Mouse (Mus musculus): ENCODE data around the gene Cox19. TPM values are rescaled to one million over a fixed set of nuclear protein-coding genes. Genes with fewer than 3 reads are reported as not detected.
A peak's percentile ranks its signal among the peaks of the same experiment; 100 is the strongest.

Cox19 gene
- total and polyA plus RNA-seq, 3 experiments: 82.8 to 112 (median 94.8) TPM

DNA sequence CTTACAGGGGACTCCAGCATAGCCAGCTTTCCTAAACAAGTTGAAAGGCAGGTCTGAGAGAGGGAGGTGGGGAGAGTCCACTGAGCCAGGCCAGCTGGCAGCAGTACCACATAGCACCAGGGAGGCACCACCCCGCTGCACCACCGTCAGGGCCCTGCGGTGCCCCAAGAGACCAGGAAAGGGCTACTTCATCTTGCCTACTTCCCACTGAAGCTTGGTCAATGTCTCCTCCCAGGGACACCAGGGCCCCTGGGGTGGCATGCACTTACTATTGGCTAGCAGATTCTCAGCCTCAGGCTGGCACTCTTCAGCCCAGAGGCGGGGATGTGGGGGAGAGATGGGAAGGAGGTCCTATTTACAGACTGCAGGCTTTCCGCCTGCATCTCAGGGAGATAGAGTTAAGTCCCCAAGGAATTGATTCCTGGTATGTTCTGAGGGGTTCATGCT lies 27.1 kb downstream of the Cox19 start:
- intact Hi-C loops (cut with DNase I): loop anchor here (5.0 kb wide), 1 partner anchor 42 kb away; no protein-coding TSS in a partner anchor
- WGBS: 35% methylated on average over 5 of the region's 5 CpGs
- TF ChIP-seq POLR2A (IDR thresholded peaks at IDR 0.05; ENCODE audit: insufficient read depth, low read depth, low read length): no peak
- TF ChIP-seq CTCF (IDR thresholded peaks at IDR 0.05): no peak
- no peak for TF ChIP-seq EP300 (IDR thresholded peaks at IDR 0.05; ENCODE audit: insufficient read depth, low read depth, low read length)
- Histone ChIP-seq H3K4me3 (no peak overlapping the region), H3K4me1 (ENCODE audit: control insufficient read depth, insufficient read depth, low read length) (no peaks in the 10 kb centered on the region; the same call in 1 of the 2 replicates), H3K27me3 (ENCODE audit: control insufficient read depth, insufficient read depth, low read length) (no peaks in the 10 kb centered on the region), H3K36me3 (ENCODE audit: control insufficient read depth, insufficient read depth, low read length) (no peaks in the 10 kb centered on the region), H3K27ac (no peak overlapping the region), H3K79me2 (replicated peaks; ENCODE audit: control insufficient read depth, insufficient read depth, low read length) (no peaks in the 10 kb centered on the region), H3K9ac (ENCODE audit: low read depth, low read length) (no peak overlapping the region)
- DNase-seq: peak in 1 of 2 experiments; percentile 22

DNA sequence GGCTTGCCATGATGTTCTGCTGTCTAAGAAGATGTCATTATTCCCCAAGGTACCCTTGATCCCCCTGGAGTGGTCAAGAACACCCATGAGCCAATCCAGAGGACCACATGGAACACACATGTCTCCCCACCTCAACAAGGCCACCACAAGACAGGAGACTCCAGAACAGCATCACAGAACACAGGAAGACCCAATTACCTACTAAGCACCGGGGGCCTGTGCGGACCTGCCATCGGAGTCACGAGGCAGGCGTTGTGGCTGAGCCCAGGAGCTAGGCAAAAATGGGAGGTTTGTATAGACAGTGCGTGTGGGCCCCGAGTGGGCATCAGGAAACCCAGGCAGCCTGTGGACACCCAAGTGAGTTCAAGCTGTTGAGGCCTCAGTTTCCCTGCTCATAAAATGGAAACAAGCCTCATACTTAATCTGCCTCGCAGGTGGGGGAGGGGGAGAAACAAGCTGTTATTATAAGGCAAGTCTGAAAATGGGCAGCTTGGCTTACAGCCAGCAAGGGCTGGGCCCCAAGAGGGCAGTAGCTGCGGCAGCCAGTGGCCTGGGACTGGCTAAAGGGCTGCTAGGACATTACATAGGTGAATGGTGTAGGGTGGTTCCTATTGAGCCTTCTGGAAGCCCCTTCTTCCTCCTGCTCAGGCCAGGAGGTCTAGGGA lies 27.8 kb downstream of the Cox19 start:
- no peak for TF ChIP-seq POLR2A (IDR thresholded peaks at IDR 0.05; ENCODE audit: insufficient read depth, low read depth, low read length)
- TF ChIP-seq CTCF (IDR thresholded peaks at IDR 0.05): no peak
- TF ChIP-seq EP300 (IDR thresholded peaks at IDR 0.05; ENCODE audit: insufficient read depth, low read depth, low read length): no peak
- Histone ChIP-seq H3K27ac (no peak overlapping the region), H3K27me3 (ENCODE audit: control insufficient read depth, insufficient read depth, low read length) (no peaks in the 10 kb centered on the region), H3K36me3 (ENCODE audit: control insufficient read depth, insufficient read depth, low read length) (no peaks in the 10 kb centered on the region), H3K9ac (ENCODE audit: low read depth, low read length) (no peak overlapping the region), H3K79me2 (replicated peaks; ENCODE audit: control insufficient read depth, insufficient read depth, low read length) (no peaks in the 10 kb centered on the region), H3K4me3 (no peak overlapping the region), H3K4me1 (ENCODE audit: control insufficient read depth, insufficient read depth, low read length) (no peaks in the 10 kb centered on the region; the same call in 1 of the 2 replicates)
- DNase-seq: no peak
- intact Hi-C loops (cut with DNase I): loop anchor here (5.0 kb wide), 1 partner anchor 41 kb away; no protein-coding TSS in a partner anchor
- WGBS: 77% methylated on average over 9 of the region's 9 CpGs

- no peak for DNase-seq
- Histone ChIP-seq H3K4me1 (ENCODE audit: control insufficient read depth, insufficient read depth, low read length) (no peaks in the 10 kb centered on the region; the same call in 1 of the 2 replicates), H3K36me3 (ENCODE audit: control insufficient read depth, insufficient read depth, low read length) (no peaks in the 10 kb centered on the region), H3K9ac (ENCODE audit: low read depth, low read length) (no peak overlapping the region), H3K27ac (no peak overlapping the region), H3K79me2 (replicated peaks; ENCODE audit: control insufficient read depth, insufficient read depth, low read length) (no peaks in the 10 kb centered on the region), H3K4me3 (no peak overlapping the region), H3K27me3 (ENCODE audit: control insufficient read depth, insufficient read depth, low read length) (no peaks in the 10 kb centered on the region)
- no peak for TF ChIP-seq EP300 (IDR thresholded peaks at IDR 0.05; ENCODE audit: insufficient read depth, low read depth, low read length)
- TF ChIP-seq POLR2A (IDR thresholded peaks at IDR 0.05; ENCODE audit: insufficient read depth, low read depth, low read length): no peak
- no peak for TF ChIP-seq CTCF (IDR thresholded peaks at IDR 0.05)
- 78% methylated on average over 6 of the region's 6 CpGs for WGBS
- intact Hi-C loops (cut with DNase I): loop anchor here (5.0 kb wide), 1 partner anchor 39 kb away; no protein-coding TSS in a partner anchor
Observed at GRCm38 (mm10) chr5:139321331-139321730, 29.9 kb downstream of the Cox19 start.

- no peak for TF ChIP-seq EP300 (IDR thresholded peaks at IDR 0.05; ENCODE audit: insufficient read depth, low read depth, low read length)
- no peak for TF ChIP-seq CTCF (IDR thresholded peaks at IDR 0.05)
- no peak for TF ChIP-seq POLR2A (IDR thresholded peaks at IDR 0.05; ENCODE audit: insufficient read depth, low read depth, low read length)
- intact Hi-C loops (cut with DNase I): loop anchor here (5.0 kb wide), 1 partner anchor 38 kb away; no protein-coding TSS in a partner anchor
- H3K36me3 ChIP-seq (ENCODE audit: control insufficient read depth, insufficient read depth, low read length): no peaks in the 10 kb centered on the region
- H3K79me2 ChIP-seq (replicated peaks; ENCODE audit: control insufficient read depth, insufficient read depth, low read length): no peaks in the 10 kb centered on the region
- no peak for DNase-seq
- no peaks in the 10 kb centered on the region; the same call in 1 of the 2 replicates for H3K4me1 ChIP-seq (ENCODE audit: control insufficient read depth, insufficient read depth, low read length)
- no peak overlapping the region for H3K27ac ChIP-seq
- H3K9ac ChIP-seq (ENCODE audit: low read depth, low read length): no peak overlapping the region
- 65% methylated on average over 7 of the region's 7 CpGs for WGBS
- no peak overlapping the region for H3K4me3 ChIP-seq
- H3K27me3 ChIP-seq (ENCODE audit: control insufficient read depth, insufficient read depth, low read length): no peaks in the 10 kb centered on the region
Observed at GRCm38 (mm10) chr5:139320424-139320823, 30.8 kb downstream of the Cox19 start.

GRCm38 (mm10) chr5:139317751-139318504 lies 33.3 kb downstream of the Cox19 start:
- H3K4me1 ChIP-seq (ENCODE audit: control insufficient read depth, insufficient read depth, low read length): no peaks in the 10 kb centered on the region; the same call in 1 of the 2 replicates
- no peaks in the 10 kb centered on the region for H3K36me3 ChIP-seq (ENCODE audit: control insufficient read depth, insufficient read depth, low read length)
- no peaks in the 10 kb centered on the region for H3K79me2 ChIP-seq (replicated peaks; ENCODE audit: control insufficient read depth, insufficient read depth, low read length)
- H3K4me3 ChIP-seq: no peak overlapping the region
- intact Hi-C loops (cut with DNase I): no loop called here
- WGBS: 71% methylated on average over 21 of the region's 21 CpGs
- H3K27ac ChIP-seq: no peak overlapping the region
- DNase-seq: no peak
- TF ChIP-seq EP300 (IDR thresholded peaks at IDR 0.05; ENCODE audit: insufficient read depth, low read depth, low read length) (no peak), CTCF (IDR thresholded peaks at IDR 0.05) (no peak), POLR2A (IDR thresholded peaks at IDR 0.05; ENCODE audit: insufficient read depth, low read depth, low read length) (no peak)
- H3K9ac ChIP-seq (ENCODE audit: low read depth, low read length): no peak overlapping the region
- H3K27me3 ChIP-seq (ENCODE audit: control insufficient read depth, insufficient read depth, low read length): no peaks in the 10 kb centered on the region

Data from heart, adult 2 months (tissue).